Mouse (Mus musculus): ENCODE results near the gene Pcyt1b.

Gene Pcyt1b

GRCm38 (mm10) chrX:93732407-93732806 is 77.7 kb downstream of the Pcyt1b start:
- DNase-seq (ENCODE audit: low read depth, low spot score), result no peak

GRCm38 (mm10) chrX:93732975-93733748 is 78.5 kb downstream of the Pcyt1b start:
- no peak for DNase-seq (ENCODE audit: low read depth, low spot score)

- DNase-seq (ENCODE audit: low read depth, low spot score), result no peak
Observed at GRCm38 (mm10) chrX:93749165-93749564, 94.5 kb downstream of the Pcyt1b start.

GRCm38 (mm10) chrX:93750566-93750965 is 95.9 kb downstream of the Pcyt1b start:
- DNase-seq (ENCODE audit: low read depth, low spot score), result no peak

GRCm38 (mm10) chrX:93755210-93755842 is 100.7 kb downstream of the Pcyt1b start:
- DNase-seq (ENCODE audit: low read depth, low spot score), result no peak

- peak; percentile 49 for DNase-seq (ENCODE audit: low read depth, low spot score)
Observed at GRCm38 (mm10) chrX:93756867-93757455, 102.3 kb downstream of the Pcyt1b start.

GRCm38 (mm10) chrX:93760770-93761169 is 106.1 kb downstream of the Pcyt1b start:
- no peak for DNase-seq (ENCODE audit: low read depth, low spot score)

GRCm38 (mm10) chrX:93789562-93789961 is 134.9 kb downstream of the Pcyt1b start:
- DNase-seq (ENCODE audit: low read depth, low spot score), result no peak

GRCm38 (mm10) chrX:93793168-93793567 is 138.5 kb downstream of the Pcyt1b start:
- peak; percentile 65 for DNase-seq (ENCODE audit: low read depth, low spot score)
